Mouse (Mus musculus) cerebellum, postnatal 36 days (tissue): ENCODE data around the gene Oxnad1.

Source experiments
- DNase-seq, 2 experiments: peaks; one replicate each; pipeline ENCODE4 v3.0.0; 2021 to 2022; ENCODE audit warnings: mixed read lengths in 2 of 2

Oxnad1 gene

GRCm38 (mm10) chr14:32145809-32146511 lies 60.8 kb downstream of the Oxnad1 start:
- no peak for DNase-seq

- no peak for DNase-seq
Observed at GRCm38 (mm10) chr14:32146578-32146977, 61.4 kb downstream of the Oxnad1 start.

DNA sequence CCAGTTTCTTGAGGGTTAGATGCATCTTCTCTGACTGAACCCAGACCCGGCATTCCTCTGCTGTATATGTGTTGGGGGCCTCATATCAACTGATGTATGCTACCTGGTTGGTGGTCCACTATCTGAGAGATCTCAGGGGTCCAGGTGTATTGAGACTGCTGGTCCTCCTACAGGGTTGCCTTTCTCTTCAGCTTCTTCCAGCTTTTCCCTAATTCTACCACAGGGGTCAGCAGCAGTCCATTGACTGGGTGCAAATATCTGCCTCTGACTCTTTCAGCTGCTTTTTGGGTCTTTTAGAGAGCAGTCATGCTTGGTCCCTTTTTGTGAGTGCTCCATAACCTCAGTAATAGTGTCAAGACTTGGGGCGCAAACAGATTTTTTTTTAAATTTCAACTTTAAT lies 65.7 kb downstream of the Oxnad1 start:
- DNase-seq, result no peak

GRCm38 (mm10) chr14:32152243-32152965 lies 67.2 kb downstream of the Oxnad1 start:
- DNase-seq, result no peak
